Mouse (Mus musculus) neural tube, embryonic 11.5 days (tissue): Measurements from ENCODE around the gene Fgf22. TPM values are rescaled to one million over a fixed set of nuclear protein-coding genes. Genes with fewer than 3 reads are reported as not detected.

Experiments used
- ATAC-seq: fragments of 200-750 bp; cut with Nextera tagmentation; 2 replicates; pipeline ENCODE4 v1.8.0; 2017; ENCODE audit warnings: moderate number of reproducible peaks, mild to moderate bottlenecking, moderate TSS enrichment, moderate library complexity; ENCODE audit not compliant: insufficient read depth, low FRiP score, low TSS enrichment
- DNase-seq: peaks from one replicate; pipeline ENCODE4 v3.0.0-alpha.2; 2015; ENCODE audit warnings: low spot score
- H3K27ac ChIP-seq: fragments of 300-500 bp; sonication (generic); 2 replicates; pipeline ENCODE4 v1.5.1; 2014; ENCODE audit warnings: low read depth, mild to moderate bottlenecking, low read length
- H3K27me3 ChIP-seq: fragments of 300-500 bp; sonication (generic); 2 replicates; pipeline ENCODE4 v1.6.1; 2014; ENCODE audit warnings: mild to moderate bottlenecking, low read length, mixed read lengths; ENCODE audit not compliant: control insufficient read depth, insufficient read depth
- H3K36me3 ChIP-seq: fragments of 300-500 bp; sonication (generic); 2 replicates; pipeline ENCODE4 v1.6.1; 2014; ENCODE audit warnings: mild to moderate bottlenecking, low read length, moderate library complexity, mixed read lengths; ENCODE audit not compliant: control insufficient read depth, insufficient read depth
- H3K4me1 ChIP-seq: fragments of 300-500 bp; sonication (generic); 2 replicates; pipeline ENCODE4 v1.6.1; 2014; ENCODE audit warnings: low read length, mixed read lengths; ENCODE audit not compliant: control insufficient read depth, insufficient read depth
- H3K4me2 ChIP-seq: fragments of 300-500 bp; sonication (generic); 2 replicates; pipeline ENCODE4 v1.6.1; 2014; ENCODE audit warnings: low read depth, mild to moderate bottlenecking, moderate library complexity
- H3K4me3 ChIP-seq: fragments of 300-500 bp; sonication (generic); 2 replicates; pipeline ENCODE4 v1.5.1; 2014; ENCODE audit warnings: low read depth, low read length
- H3K9ac ChIP-seq: fragments of 300-500 bp; sonication (generic); 2 replicates; pipeline ENCODE4 v1.6.1; 2014; ENCODE audit warnings: mild to moderate bottlenecking, low read length
- H3K9me3 ChIP-seq: fragments of 300-500 bp; sonication (generic); 2 replicates; pipeline ENCODE4 v1.6.1; 2016; ENCODE audit warnings: low read length; ENCODE audit not compliant: control insufficient read depth
- WGBS: fragments of 180-500 bp; shearing (Covaris S2); extraction: QIAGEN DNeasy Blood & Tissue Kit; methylation state at CpG from one replicate; pipeline ENCODE4 v1.1.7; 2014; 5-methylcytosine and 5-hydroxymethylcytosine counted together
- polyA plus RNA-seq: library from polyadenylated mRNA; unstranded; fragments of >200 nt; fragmentation: Nextera tagmentation; extraction: Ambion mirVana; gene quantifications from 2 replicates; pipeline ENCODE4 v1.2.1, GENCODE M21; 2014

Fgf22 gene
- polyA plus RNA-seq, 1 experiment from 2014 or later, result 0.20 TPM

DNA sequence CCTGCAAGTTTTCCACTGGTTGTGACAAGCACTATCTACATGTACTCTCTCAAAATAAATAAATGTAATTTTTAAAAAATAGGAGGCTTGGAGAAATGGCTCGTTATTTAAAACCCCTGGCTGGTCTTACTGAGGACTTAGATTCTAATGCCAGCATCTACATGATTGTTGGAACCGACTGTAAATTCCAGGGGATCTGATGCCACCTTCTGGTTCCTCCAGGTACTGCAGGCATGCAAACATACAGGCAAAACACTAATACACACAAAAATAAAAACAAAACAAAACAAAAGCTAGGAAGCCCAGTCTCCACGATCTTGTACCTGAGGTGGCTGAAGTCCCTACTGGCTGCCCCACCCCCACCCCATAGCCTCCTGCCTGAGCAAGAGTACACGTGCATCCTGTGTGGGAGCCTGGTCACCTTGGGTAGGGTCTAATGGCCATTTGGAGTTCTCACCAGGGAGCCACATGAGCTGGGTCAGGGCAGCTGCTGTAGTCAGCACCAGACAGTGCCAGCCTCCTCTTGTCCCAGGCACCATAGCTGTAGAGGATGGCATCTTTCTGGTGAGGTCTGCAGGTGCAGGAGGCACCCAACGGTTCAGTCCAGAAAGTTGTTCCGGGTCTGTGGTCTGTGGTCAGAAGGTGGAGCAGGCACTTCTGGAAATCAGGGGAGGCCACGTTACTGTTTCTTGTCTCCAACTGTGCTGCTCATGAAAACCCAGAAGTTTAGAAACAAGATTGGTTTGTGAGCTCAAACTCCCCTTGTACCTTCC lies 33.7 kb downstream of the Fgf22 start:
- Histone ChIP-seq H3K27ac (no peak overlapping the region), H3K4me3 (no peak overlapping the region), H3K4me1 (0 out of 2 replicates have a peak, but pooled peaks cover 4% of the 10 kb centered on the region), H3K4me2 (no peak overlapping the region), H3K9me3 (no peaks in the 10 kb centered on the region), H3K36me3 (no peaks in the 10 kb centered on the region), H3K27me3 (peaks cover 3% of the 10 kb centered on the region; the same call in 1 of the 2 replicates), H3K9ac (no peak overlapping the region)
- ATAC-seq (no peak), DNase-seq (peak; percentile 75)
- WGBS, result 32% methylated on average over 7 of the region's 7 CpGs

GRCm38 (mm10) chr10:79789581-79789980 lies 34.7 kb downstream of the Fgf22 start:
- Histone ChIP-seq H3K4me1 (peaks cover under 1% of the 10 kb centered on the region; the same call in 1 of the 2 replicates), H3K27ac (no peak overlapping the region), H3K36me3 (no peaks in the 10 kb centered on the region), H3K27me3 (no peaks in the 10 kb centered on the region), H3K9me3 (no peaks in the 10 kb centered on the region), H3K4me2 (no peak overlapping the region), H3K9ac (no peak overlapping the region), H3K4me3 (no peak overlapping the region)
- whole genome bisulfite sequencing, result 54% methylated on average over 2 of the region's 2 CpGs
- ATAC-seq, result no peak
- DNase-seq, result no peak

DNA sequence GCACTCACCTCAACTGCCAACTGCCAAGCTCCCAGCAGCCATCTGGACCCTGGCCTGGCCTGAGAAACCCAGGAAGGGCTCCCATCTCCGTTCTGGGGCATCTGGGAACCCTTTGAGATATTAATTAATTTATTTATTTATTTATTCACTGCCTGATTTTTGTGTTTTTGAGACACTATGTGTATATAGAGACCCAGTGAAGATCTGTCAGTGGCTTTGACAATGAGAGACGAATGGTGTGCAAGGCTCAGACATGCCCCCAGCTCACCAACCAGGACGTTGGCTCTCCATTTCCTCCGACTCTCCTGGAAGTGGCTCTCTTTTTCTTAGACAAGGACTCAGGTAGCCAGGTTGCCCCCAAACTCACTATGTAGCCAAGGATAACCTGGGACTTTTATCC lies 36.0 kb downstream of the Fgf22 start, which contains the start of gene Prss57:
Gene Prss57 (minus strand): TSS at position 101 of the 400 bp plus-strand sequence.
- no peak within 1 kb of the TSS for H3K4me3 ChIP-seq
- H3K36me3 ChIP-seq, result no peaks in the 10 kb centered on the region; the same call in 1 of the 2 replicates
- H3K27ac ChIP-seq, result no peak within 1 kb of the TSS
- no peak for ATAC-seq
- H3K4me1 ChIP-seq, result peaks cover 7% of the 10 kb centered on the region
- no peaks in the 10 kb centered on the region for H3K9me3 ChIP-seq
- H3K27me3 ChIP-seq, result no peaks in the 10 kb centered on the region
- H3K9ac ChIP-seq, result no peak within 1 kb of the TSS
- DNase-seq, result no peak
- 87% methylated on average over 4 of the region's 4 CpGs for WGBS
- no peak within 1 kb of the TSS for H3K4me2 ChIP-seq

DNA sequence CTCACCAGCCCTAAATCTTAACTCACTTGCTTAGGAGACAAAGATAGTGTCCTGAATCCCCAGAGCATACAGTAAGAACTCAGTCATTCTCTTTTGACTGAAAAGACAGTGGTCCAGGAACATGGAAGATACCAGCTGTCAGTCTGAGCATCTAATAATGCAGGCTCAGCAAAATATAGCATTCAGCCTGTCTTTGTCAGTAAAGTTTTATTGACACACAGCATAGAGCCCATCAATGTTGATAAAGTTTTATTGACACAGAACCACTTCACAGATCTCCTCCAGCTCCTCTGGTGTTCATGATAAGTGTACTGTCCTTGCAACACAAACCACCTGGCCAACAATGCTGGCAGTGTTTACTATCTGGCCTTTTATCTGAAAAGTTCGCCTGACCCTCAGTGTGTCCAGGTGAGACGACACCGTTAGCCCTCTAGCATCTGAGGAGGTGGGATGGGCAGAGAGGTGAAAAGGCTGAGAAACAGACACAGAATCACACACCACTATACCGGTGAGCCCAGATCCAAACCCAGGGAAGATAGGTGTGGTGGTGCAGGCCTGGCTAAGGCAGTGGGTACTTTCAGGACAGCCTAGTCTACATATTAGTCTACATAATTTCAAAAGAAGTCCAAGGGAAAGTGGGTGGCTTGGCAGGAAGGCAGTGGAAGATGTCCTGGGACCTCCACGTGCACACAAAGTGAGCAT lies 37.6 kb downstream of the Fgf22 start:
- no peak overlapping the region for H3K4me2 ChIP-seq
- WGBS, result 84% methylated on average over 5 of the region's 5 CpGs
- no peak overlapping the region; the same call in 1 of the 2 replicates for H3K4me3 ChIP-seq
- H3K4me1 ChIP-seq, result peaks cover 7% of the 10 kb centered on the region
- no peaks in the 10 kb centered on the region for H3K27me3 ChIP-seq
- ATAC-seq (no peak), DNase-seq (no peak)
- no peaks in the 10 kb centered on the region for H3K9me3 ChIP-seq
- no peak overlapping the region for H3K27ac ChIP-seq
- no peaks in the 10 kb centered on the region; the same call in 1 of the 2 replicates for H3K36me3 ChIP-seq
- H3K9ac ChIP-seq, result peak overlapping the region; percentile 98; the same call in 1 of the 2 replicates

DNA sequence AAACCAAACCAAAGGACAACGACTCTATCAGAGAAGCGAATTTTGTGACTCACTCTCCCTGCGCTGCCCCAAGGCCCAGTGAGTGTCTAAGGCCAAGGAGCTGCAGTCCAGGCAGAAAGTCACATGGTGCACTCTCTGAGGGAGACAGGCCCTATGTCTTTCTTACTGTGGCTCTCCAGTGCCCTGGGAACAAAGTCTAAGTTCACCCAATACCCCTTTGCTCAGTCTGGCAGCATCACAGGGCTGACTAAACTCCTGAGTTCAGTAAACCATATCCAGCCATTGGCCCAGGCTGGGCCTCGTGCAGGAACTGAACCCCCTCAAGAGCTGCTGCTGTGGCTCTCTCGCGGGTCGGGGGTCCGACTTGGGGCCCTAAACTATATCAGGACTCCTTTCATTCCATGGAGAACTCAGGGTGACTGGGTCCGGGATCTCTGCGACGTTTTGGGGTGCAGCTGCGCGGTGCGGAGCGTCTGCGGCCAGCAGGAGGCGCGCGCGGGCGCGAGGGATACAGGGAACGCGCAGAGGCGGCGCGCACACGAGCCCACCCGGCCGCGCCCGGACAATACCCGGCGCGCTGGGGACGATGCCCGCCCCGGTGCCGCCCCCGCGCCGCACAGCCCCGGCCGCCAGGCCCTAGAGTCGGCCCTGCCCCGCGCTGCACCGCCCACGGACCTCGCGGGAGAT lies 38.3 kb downstream of the Fgf22 start, which contains the start of gene Palm:
Gene Palm (plus strand): TSS at position 522 of the 687 bp plus-strand sequence.
- WGBS, result 7% methylated on average over 40 of the region's 51 CpGs
- no peaks in the 10 kb centered on the region for H3K27me3 ChIP-seq
- peaks cover 7% of the 10 kb centered on the region for H3K4me1 ChIP-seq

GRCm38 (mm10) chr10:79793738-79794490 lies 39.0 kb downstream of the Fgf22 start:
- H3K36me3 ChIP-seq, result no peaks in the 10 kb centered on the region; the same call in 1 of the 2 replicates
- peak; percentile 63 for DNase-seq
- peak overlapping the region; percentile 95 for H3K4me3 ChIP-seq
- no peaks in the 10 kb centered on the region for H3K27me3 ChIP-seq
- peak overlapping the region; percentile 98 for H3K9ac ChIP-seq
- WGBS, result 3% methylated on average over 26 of the region's 38 CpGs
- H3K4me1 ChIP-seq, result peaks cover 7% of the 10 kb centered on the region
- H3K4me2 ChIP-seq, result peak overlapping the region; percentile 92
- H3K27ac ChIP-seq, result peak overlapping the region; percentile 80
- no peaks in the 10 kb centered on the region for H3K9me3 ChIP-seq
- peak; percentile 43 for ATAC-seq

More for the DNA sequence above, 38.3 kb downstream of the Fgf22 start, which contains the start of gene Palm:
- ATAC-seq, result peak; percentile 68
- Histone ChIP-seq H3K4me3 (peak within 1 kb of the TSS; percentile 95), H3K4me2 (peak within 1 kb of the TSS; percentile 92), H3K9me3 (no peaks in the 10 kb centered on the region), H3K36me3 (no peaks in the 10 kb centered on the region; the same call in 1 of the 2 replicates), H3K9ac (peak within 1 kb of the TSS; percentile 98), H3K27ac (peak within 1 kb of the TSS; percentile 80)
- DNase-seq, result peak; percentile 87

GRCm38 (mm10) chr10:79794491-79794931 lies 39.6 kb downstream of the Fgf22 start:
- peaks cover 7% of the 10 kb centered on the region for H3K4me1 ChIP-seq
- 4% methylated on average over 10 of the region's 10 CpGs for WGBS
- peak overlapping the region; percentile 95 for H3K4me3 ChIP-seq
- no peak for DNase-seq
- ATAC-seq, result peak; percentile 33; the same call in 1 of the 2 replicates
- peak overlapping the region; percentile 11 for H3K27ac ChIP-seq
- H3K9me3 ChIP-seq, result no peaks in the 10 kb centered on the region
- H3K36me3 ChIP-seq, result no peaks in the 10 kb centered on the region; the same call in 1 of the 2 replicates
- no peaks in the 10 kb centered on the region for H3K27me3 ChIP-seq
- H3K9ac ChIP-seq, result peak overlapping the region; percentile 98
- H3K4me2 ChIP-seq, result peak overlapping the region; percentile 92

DNA sequence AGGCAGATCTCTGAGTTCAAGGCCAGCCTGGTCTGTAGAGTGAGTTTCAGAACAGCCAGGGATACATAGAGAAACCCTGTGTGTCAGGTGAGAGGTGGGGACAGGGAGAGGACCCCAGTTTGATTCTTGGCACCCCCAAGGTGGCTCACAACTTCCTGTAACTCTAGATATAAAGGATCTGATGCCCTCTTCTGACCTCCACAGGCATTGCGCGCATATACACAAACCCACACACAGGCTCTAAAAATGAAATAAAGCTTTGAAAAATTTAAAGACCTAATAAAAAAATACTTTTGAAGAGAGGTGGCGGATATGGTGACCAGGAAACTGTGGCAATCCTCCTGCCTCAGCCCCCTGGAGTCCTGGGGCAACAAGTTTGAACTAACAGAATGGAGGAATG lies 41.0 kb downstream of the Fgf22 start:
- WGBS, result 96% methylated on average over 3 of the region's 3 CpGs
- ATAC-seq (no peak), DNase-seq (no peak)
- no peaks in the 10 kb centered on the region; the same call in 1 of the 2 replicates for H3K36me3 ChIP-seq
- H3K4me3 ChIP-seq, result no peak overlapping the region
- H3K9me3 ChIP-seq, result no peaks in the 10 kb centered on the region
- H3K9ac ChIP-seq, result no peak overlapping the region
- H3K27ac ChIP-seq, result no peak overlapping the region
- peaks cover 9% of the 10 kb centered on the region for H3K4me1 ChIP-seq
- H3K4me2 ChIP-seq, result no peak overlapping the region
- H3K27me3 ChIP-seq, result no peaks in the 10 kb centered on the region
